Mouse (Mus musculus): ENCODE measurements around the gene Trim14.
"Not testable (repeated sequence)": the region's sequence is repeated elsewhere in the genome, so short reads cannot be mapped to it uniquely, and the experiment has no call there.

Trim14 gene

DNA sequence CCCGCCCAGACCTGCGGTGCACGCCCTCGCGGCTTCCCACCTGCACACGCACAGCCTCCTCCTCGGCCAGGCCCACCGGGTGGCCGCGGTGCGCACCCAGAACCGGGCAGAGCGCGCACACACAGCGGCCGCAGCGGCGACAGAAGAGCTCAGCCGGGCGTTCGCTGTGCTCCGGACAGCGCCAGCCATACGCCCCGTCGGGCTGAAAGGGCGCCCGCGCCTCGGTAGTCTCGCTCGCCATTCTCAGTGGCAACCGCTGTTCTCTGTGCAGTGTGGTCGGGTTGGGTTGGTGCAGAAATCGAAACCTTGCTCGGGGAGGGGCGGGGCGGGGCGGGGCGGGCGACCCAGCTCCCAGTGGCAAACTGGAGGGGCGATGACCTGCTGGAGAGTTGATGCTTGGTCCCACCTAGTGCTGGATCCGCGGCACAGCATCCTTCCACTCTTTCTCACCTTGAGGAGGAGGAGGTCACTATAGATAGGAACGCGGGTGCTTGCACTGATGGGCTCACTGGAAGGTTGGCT lies at the start of gene Trim14:
Gene Trim14, minus strand, starts transcription at position 302 of the 522 bp plus-strand sequence.
- H3K4me1 ChIP-seq (replicated peaks; ENCODE audit: low read depth, low read length) = peaks cover 24% of the 10 kb centered on the region
- H3K27me3 ChIP-seq (ENCODE audit: insufficient read depth, low read length) = peaks cover 78% of the 10 kb centered on the region
- no peaks in the 10 kb centered on the region for H3K9me3 ChIP-seq (ENCODE audit: low read length)
- H3K36me3 ChIP-seq (ENCODE audit: insufficient read depth, low read length) = no peaks in the 10 kb centered on the region
- peak within 1 kb of the TSS; percentile 80 for H3K4me3 ChIP-seq (replicated peaks; ENCODE audit: low read length)
- TF ChIP-seq NANOG (IDR thresholded peaks at IDR 0.05; ENCODE audit: borderline replicate concordance, low read length) (no peak), CTCF (conservative IDR thresholded peaks at IDR 0.05; ENCODE audit: low read length) (0 out of 2 replicates have a peak, but pooled peaks have one; percentile 6)

DNA sequence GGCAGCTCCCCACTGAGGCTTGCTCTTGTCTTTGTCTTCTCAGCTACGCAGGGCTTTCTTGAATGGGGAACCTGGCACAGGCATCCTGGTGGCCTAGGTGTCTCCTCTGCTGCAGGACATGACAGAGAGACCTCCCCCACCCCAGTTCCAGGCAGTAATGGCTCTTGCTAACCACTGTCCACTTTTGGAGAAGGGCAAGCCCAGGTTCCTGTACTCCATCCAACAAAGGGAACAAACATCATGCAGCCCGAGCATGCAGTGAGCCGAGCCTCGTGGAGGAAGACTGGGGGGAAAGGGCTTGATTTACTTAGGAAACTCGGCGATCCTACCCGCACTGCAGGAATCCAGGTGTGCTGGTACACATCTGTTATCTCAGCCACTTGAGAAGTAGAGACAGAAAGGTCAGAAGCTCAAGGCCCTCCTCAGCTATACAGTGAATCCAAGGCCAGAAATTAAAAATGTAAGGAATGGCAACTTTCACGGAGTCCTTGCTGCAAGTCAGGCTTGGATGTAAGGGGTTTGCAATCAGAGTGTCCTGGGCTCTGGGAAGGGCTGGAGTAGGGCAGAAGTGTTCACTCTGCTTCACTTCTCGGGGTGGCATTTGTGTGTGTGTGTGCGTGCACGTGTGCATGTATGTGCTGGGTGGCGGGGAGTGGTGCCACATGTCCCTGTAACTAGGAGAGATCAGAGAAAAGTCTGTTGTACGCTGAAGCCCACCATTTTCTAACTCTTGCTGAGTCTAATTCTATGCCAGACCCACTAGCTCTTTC lies 49.3 kb upstream of the Trim14 start:
- H3K4me1 ChIP-seq (replicated peaks; ENCODE audit: low read depth, low read length) = no peaks in the 10 kb centered on the region
- H3K36me3 ChIP-seq (ENCODE audit: insufficient read depth, low read length) = no peaks in the 10 kb centered on the region
- peaks cover 23% of the 10 kb centered on the region for H3K27me3 ChIP-seq (ENCODE audit: insufficient read depth, low read length)
- no peak overlapping the region for H3K4me3 ChIP-seq (replicated peaks; ENCODE audit: low read length)
- TF ChIP-seq CTCF (conservative IDR thresholded peaks at IDR 0.05; ENCODE audit: low read length) = no peak
- no peak for TF ChIP-seq NANOG (IDR thresholded peaks at IDR 0.05; ENCODE audit: borderline replicate concordance, low read length)
- TF ChIP-seq POU5F1 (IDR thresholded peaks at IDR 0.05; ENCODE audit: borderline replicate concordance, low read length) = no peak
- H3K9me3 ChIP-seq (ENCODE audit: low read length) = peaks cover 9% of the 10 kb centered on the region

DNA sequence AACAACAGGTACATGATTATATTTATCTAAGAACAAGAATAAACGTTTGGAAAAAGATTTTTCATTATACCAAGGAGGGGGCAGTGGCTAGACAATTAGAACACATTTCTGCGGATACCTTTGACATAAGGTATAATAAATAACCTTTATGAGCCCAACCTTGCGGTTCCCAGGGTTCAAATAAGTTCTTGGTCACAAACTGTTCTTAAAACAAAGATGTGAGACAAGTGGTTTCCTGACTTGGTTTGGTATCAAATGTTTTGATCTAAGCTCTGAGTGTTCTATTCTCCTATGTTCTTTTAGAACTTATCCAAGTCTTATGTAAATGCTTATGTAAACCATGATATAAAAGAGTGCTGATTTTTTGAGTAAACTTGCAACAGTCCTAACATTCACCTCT lies 48.6 kb upstream of the Trim14 start:
- H3K27me3 ChIP-seq (ENCODE audit: insufficient read depth, low read length) = peaks cover 20% of the 10 kb centered on the region
- not testable (repeated sequence) for H3K36me3 ChIP-seq (ENCODE audit: insufficient read depth, low read length); H3K4me1 ChIP-seq (replicated peaks; ENCODE audit: low read depth, low read length); H3K4me3 ChIP-seq (replicated peaks; ENCODE audit: low read length)
- H3K9me3 ChIP-seq (ENCODE audit: low read length) = peaks cover 12% of the 10 kb centered on the region

DNA sequence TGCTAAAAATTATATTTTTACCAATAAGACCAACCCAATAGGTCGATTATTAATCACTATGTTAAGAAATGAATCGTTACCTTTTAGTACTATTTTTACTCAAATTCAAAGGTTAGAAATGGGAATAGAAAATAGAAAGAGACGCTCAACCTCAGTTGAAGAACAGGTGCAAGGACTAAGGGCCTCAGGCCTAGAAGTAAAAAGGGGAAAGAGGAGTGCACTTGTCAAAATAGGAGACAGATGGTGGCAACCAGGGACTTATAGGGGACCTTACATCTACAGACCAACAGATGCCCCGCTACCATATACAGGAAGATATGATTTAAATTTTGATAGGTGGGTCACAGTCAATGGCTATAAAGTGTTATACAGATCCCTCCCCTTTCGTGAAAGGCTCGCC lies 48.1 kb upstream of the Trim14 start:
- not testable (repeated sequence) for H3K4me1 ChIP-seq (replicated peaks; ENCODE audit: low read depth, low read length)
- H3K27me3 ChIP-seq (ENCODE audit: insufficient read depth, low read length) = peaks cover 15% of the 10 kb centered on the region

DNA sequence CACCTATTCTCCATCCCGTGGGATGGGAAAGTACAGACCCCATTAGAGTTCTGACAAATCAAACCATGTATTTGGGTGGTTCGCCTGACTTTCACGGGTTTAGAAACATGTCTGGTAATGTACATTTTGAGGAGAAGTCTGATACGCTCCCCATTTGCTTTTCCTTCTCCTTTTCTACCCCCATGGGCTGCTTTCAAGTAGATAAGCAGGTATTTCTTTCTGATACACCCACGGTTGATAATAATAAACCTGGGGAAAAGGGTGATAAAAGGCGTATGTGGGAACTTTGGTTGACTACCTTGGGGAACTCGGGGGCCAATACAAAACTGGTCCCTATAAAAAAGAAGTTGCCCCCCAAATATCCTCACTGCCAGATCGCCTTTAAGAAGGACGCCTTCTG lies 46.1 kb upstream of the Trim14 start:
- not testable (repeated sequence) for H3K4me1 ChIP-seq (replicated peaks; ENCODE audit: low read depth, low read length); H3K4me3 ChIP-seq (replicated peaks; ENCODE audit: low read length); H3K36me3 ChIP-seq (ENCODE audit: insufficient read depth, low read length); H3K27me3 ChIP-seq (ENCODE audit: insufficient read depth, low read length)
- H3K9me3 ChIP-seq (ENCODE audit: low read length) = peaks cover 31% of the 10 kb centered on the region

More for the DNA sequence above, 48.1 kb upstream of the Trim14 start:
- not testable (repeated sequence) for H3K36me3 ChIP-seq (ENCODE audit: insufficient read depth, low read length); H3K4me3 ChIP-seq (replicated peaks; ENCODE audit: low read length)
- H3K9me3 ChIP-seq (ENCODE audit: low read length) = peaks cover 15% of the 10 kb centered on the region

DNA sequence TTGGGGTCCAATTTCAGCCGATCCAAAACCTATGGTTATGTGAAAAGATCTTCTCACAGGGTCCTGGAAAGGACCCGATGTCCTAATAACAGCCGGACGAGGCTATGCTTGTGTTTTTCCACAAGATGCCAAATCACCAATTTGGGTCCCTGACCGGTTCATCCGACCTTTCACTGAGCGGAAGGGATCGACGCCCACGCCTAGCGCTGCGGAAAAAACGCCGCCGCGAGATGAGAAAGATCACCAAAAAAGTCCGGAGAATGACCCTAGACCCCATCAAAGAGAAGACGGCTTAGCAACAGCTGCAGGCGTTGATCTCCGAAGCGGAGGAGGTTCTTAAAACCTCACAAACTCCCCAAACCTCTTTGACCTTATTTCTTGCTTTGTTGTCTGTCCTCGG lies 45.6 kb upstream of the Trim14 start:
- peaks cover 34% of the 10 kb centered on the region for H3K9me3 ChIP-seq (ENCODE audit: low read length)
- H3K27me3 ChIP-seq (ENCODE audit: insufficient read depth, low read length); H3K4me3 ChIP-seq (replicated peaks; ENCODE audit: low read length); H3K4me1 ChIP-seq (replicated peaks; ENCODE audit: low read depth, low read length); H3K36me3 ChIP-seq (ENCODE audit: insufficient read depth, low read length): not testable (repeated sequence)

DNA sequence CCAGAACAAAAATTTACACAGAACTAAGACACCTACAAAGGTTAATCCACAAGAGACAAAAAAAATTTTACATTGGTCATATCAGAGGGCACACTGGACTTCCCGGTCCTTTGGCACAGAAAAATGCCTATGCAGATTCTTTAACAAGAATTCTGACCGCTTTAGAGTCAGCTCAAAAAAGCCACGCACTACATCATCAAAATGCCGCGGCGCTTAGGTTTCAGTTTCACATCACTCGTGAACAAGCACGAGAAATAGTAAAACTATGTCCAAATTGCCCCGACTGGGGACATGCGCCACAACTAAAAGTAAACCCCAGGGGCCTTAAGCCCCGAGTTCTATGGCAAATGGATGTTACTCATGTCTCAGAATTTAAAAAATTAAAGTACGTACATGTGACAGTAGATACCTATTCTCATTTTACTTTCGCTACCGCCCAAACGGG lies 44.9 kb upstream of the Trim14 start:
- H3K36me3 ChIP-seq (ENCODE audit: insufficient read depth, low read length); H3K27me3 ChIP-seq (ENCODE audit: insufficient read depth, low read length); H3K4me3 ChIP-seq (replicated peaks; ENCODE audit: low read length); H3K4me1 ChIP-seq (replicated peaks; ENCODE audit: low read depth, low read length): not testable (repeated sequence)
- peaks cover 36% of the 10 kb centered on the region for H3K9me3 ChIP-seq (ENCODE audit: low read length)

DNA sequence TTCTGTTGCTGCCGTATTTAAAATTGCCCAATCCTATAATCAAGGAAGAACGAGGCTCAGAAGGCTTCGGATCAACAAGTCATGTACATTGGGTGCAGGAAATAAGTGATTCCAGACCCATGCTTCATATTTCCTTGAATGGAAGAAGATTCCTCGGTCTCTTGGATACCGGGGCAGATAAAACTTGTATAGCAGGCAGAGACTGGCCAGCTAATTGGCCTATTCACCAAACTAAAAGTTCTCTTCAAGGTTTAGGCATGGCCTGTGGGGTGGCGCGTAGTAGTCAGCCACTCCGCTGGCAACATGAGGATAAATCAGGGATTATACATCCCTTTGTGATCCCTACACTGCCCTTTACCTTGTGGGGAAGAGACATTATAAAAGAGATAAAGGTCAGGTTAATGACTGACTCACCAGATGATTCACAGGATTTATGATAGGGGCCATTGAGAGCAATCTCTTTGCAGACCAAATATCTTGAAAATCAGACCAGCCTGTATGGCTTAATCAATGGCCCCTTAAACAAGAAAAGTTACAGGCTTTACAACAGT lies 42.9 kb upstream of the Trim14 start:
- not testable (repeated sequence) for H3K27me3 ChIP-seq (ENCODE audit: insufficient read depth, low read length); H3K36me3 ChIP-seq (ENCODE audit: insufficient read depth, low read length); H3K4me3 ChIP-seq (replicated peaks; ENCODE audit: low read length); H3K4me1 ChIP-seq (replicated peaks; ENCODE audit: low read depth, low read length)
- peaks cover 36% of the 10 kb centered on the region for H3K9me3 ChIP-seq (ENCODE audit: low read length)

DNA sequence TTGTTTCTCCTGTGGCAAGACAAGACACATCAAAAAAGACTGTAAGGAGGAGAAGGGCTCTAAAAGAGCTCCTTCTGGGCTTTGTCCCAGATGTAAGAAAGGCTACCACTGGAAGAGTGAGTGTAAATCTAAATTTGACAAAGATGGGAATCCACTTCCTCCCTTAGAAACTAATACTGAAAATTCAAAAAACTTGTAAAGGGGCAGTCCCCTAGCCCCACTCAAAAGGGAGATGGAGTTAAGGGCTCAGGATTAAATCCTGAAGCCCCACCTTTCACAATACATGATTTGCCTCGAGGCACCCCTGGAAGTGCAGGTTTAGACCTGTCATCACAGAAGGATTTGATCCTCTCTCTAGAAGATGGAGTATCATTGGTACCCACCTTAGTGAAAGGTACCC lies 42.3 kb upstream of the Trim14 start:
- H3K36me3 ChIP-seq (ENCODE audit: insufficient read depth, low read length) = no peaks in the 10 kb centered on the region
- peaks cover 36% of the 10 kb centered on the region for H3K9me3 ChIP-seq (ENCODE audit: low read length)
- no peak overlapping the region for H3K4me3 ChIP-seq (replicated peaks; ENCODE audit: low read length)
- TF ChIP-seq POU5F1 (IDR thresholded peaks at IDR 0.05; ENCODE audit: borderline replicate concordance, low read length) (no peak), CTCF (conservative IDR thresholded peaks at IDR 0.05; ENCODE audit: low read length) (no peak), NANOG (IDR thresholded peaks at IDR 0.05; ENCODE audit: borderline replicate concordance, low read length) (no peak)
- H3K27me3 ChIP-seq (ENCODE audit: insufficient read depth, low read length) = no peaks in the 10 kb centered on the region; the same call in 1 of the 2 replicates
- H3K4me1 ChIP-seq (replicated peaks; ENCODE audit: low read depth, low read length) = no peaks in the 10 kb centered on the region

DNA sequence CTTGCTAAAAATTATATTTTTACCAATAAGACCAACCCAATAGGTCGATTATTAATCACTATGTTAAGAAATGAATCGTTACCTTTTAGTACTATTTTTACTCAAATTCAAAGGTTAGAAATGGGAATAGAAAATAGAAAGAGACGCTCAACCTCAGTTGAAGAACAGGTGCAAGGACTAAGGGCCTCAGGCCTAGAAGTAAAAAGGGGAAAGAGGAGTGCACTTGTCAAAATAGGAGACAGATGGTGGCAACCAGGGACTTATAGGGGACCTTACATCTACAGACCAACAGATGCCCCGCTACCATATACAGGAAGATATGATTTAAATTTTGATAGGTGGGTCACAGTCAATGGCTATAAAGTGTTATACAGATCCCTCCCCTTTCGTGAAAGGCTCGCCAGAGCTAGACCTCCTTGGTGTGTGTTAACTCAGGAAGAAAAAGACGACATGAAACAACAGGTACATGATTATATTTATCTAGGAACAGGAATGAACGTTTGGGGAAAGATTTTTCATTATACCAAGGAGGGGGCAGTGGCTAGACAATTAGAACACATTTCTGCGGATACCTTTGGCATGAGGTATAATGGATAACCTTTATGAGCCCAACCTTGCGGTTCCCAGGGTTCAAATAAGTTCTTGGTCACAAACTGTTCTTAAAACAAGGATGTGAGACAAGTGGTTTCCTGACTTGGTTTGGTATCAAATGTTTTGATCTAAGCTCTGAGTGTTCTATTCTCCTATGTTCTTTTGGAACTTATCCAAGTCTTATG lies 39.8 kb upstream of the Trim14 start:
- H3K4me1 ChIP-seq (replicated peaks; ENCODE audit: low read depth, low read length); H3K36me3 ChIP-seq (ENCODE audit: insufficient read depth, low read length); H3K27me3 ChIP-seq (ENCODE audit: insufficient read depth, low read length); H3K4me3 ChIP-seq (replicated peaks; ENCODE audit: low read length): not testable (repeated sequence)
- H3K9me3 ChIP-seq (ENCODE audit: low read length) = peaks cover 30% of the 10 kb centered on the region
